Comparison of ENCODE assay signal across 9 mouse cellular contexts in the genomic region with DNA sequence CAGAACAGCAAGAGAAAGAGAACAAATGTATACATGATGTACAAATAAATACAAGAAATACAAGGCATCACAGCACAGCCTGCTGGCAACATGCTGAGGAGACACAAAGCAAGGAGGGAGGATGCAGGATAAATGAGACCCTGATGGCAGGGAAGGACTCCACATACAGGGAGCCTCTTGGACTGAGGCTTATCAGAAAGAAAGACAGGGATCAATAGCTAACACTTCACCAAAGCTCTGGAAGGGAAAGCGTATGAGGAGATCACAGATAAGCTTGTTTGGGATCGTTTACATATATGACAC.
DNase-seq lines count a peak whose midpoint lies in the region; ATAC-seq and TF ChIP-seq lines count a peak whose summit lies in the region.
"Had no signal": no experiment of that assay in that cellular context is flagged by ENCODE, and none has a peak within 500 bp of the region (broad histone marks: within the 10 kb centered on the region; RNA-seq: fewer than 3 reads in every experiment).

No protein-coding gene starts in this region.

- no peak overlapping the region for H3K27ac ChIP-seq in liver, postnatal 0 days (ENCODE audit: low read depth)
- H3K27ac ChIP-seq in embryonic facial prominence, embryonic 14.5 days (replicated peaks; ENCODE audit: low read depth, low read length) = no peak overlapping the region
- peak overlapping the region; percentile 2; the same call in 1 of the 2 replicates for H3K27ac ChIP-seq in midbrain, embryonic 13.5 days

- H3K4me3 ChIP-seq in liver, postnatal 0 days (ENCODE audit: low read depth, low read length) = no peak overlapping the region
- no peak overlapping the region for H3K4me3 ChIP-seq in embryonic facial prominence, embryonic 14.5 days (ENCODE audit: low read depth, low read length)
- H3K4me3 ChIP-seq in midbrain, embryonic 13.5 days (replicated peaks) = no peak overlapping the region

- no peak overlapping the region for H3K9ac ChIP-seq in liver, postnatal 0 days (replicated peaks)
- no peak overlapping the region for H3K9ac ChIP-seq in embryonic facial prominence, embryonic 14.5 days (ENCODE audit: low read depth, low read length)
- H3K9ac ChIP-seq in midbrain, embryonic 13.5 days (replicated peaks) = no peak overlapping the region

- no peaks in the 10 kb centered on the region for H3K9me3 ChIP-seq in liver, postnatal 0 days (ENCODE audit: low read length)
- no peaks in the 10 kb centered on the region for H3K9me3 ChIP-seq in embryonic facial prominence, embryonic 14.5 days (ENCODE audit: control insufficient read depth, low read length)
- H3K9me3 ChIP-seq in midbrain, embryonic 13.5 days = no peaks in the 10 kb centered on the region

- H3K36me3 ChIP-seq in liver, postnatal 0 days (replicated peaks; ENCODE audit: insufficient read depth, low read length) = no peaks in the 10 kb centered on the region
- H3K36me3 ChIP-seq in embryonic facial prominence, embryonic 14.5 days (ENCODE audit: control insufficient read depth, insufficient read depth, low read length) = no peaks in the 10 kb centered on the region
- no peaks in the 10 kb centered on the region for H3K36me3 ChIP-seq in midbrain, embryonic 13.5 days

- no peak for TF ChIP-seq EP300 in liver, postnatal 0 days (IDR thresholded peaks at IDR 0.05; ENCODE audit: low read depth)

- DNase-seq in embryo, embryonic 10 days (ENCODE audit: low spot score) = peak; percentile 49
- no peak for DNase-seq in embryo, embryonic 9.5 days (ENCODE audit: extremely low spot score)
- DNase-seq in liver, postnatal 0 days = no peak
- no peak for DNase-seq in liver
- DNase-seq in embryonic facial prominence, embryonic 14.5 days (ENCODE audit: low spot score) = peak; percentile 48
- no peak for DNase-seq in spleen, postnatal 4 days (ENCODE audit: low spot score in 2 of 2)
- no peak for DNase-seq in urinary bladder, postnatal 10 days (ENCODE audit: low spot score)
- DNase-seq: cerebellum, adult 9-10 months had no signal

- H3K27me3 ChIP-seq in liver, postnatal 0 days (ENCODE audit: insufficient read depth, low read length) = no peaks in the 10 kb centered on the region
- no peaks in the 10 kb centered on the region for H3K27me3 ChIP-seq in embryonic facial prominence, embryonic 14.5 days (replicated peaks; ENCODE audit: control insufficient read depth, insufficient read depth, low read length)
- H3K27me3 ChIP-seq in midbrain, embryonic 13.5 days = no peaks in the 10 kb centered on the region

- H3K4me1 ChIP-seq in liver, postnatal 0 days (ENCODE audit: insufficient read depth) = peaks cover 2% of the 10 kb centered on the region
- H3K4me1 ChIP-seq in embryonic facial prominence, embryonic 14.5 days (ENCODE audit: control insufficient read depth, insufficient read depth, low read length) = no peaks in the 10 kb centered on the region
- H3K4me1 ChIP-seq in midbrain, embryonic 13.5 days (replicated peaks) = peaks cover 5% of the 10 kb centered on the region

- no peak for ATAC-seq in liver, postnatal 0 days
- no peak for ATAC-seq in embryonic facial prominence, embryonic 14.5 days (ENCODE audit: low read depth)
- ATAC-seq in midbrain, embryonic 13.5 days = peak; percentile 63; the same call in 1 of the 2 replicates

- TF ChIP-seq CTCF in liver, postnatal 0 days (IDR thresholded peaks at IDR 0.05; ENCODE audit: low read depth) = peak; percentile 44

- WGBS in liver, postnatal 0 days (ENCODE audit: insufficient replicate concordance) = 62% methylated on average over 2 of the region's 2 CpGs
- WGBS in embryonic facial prominence, embryonic 14.5 days = 76% methylated on average over 2 of the region's 2 CpGs
- WGBS in midbrain, embryonic 13.5 days = 68% methylated on average over 2 of the region's 2 CpGs

- H3K4me2 ChIP-seq in liver, postnatal 0 days (ENCODE audit: low read depth, low read length) = no peak overlapping the region
- no peak overlapping the region for H3K4me2 ChIP-seq in embryonic facial prominence, embryonic 14.5 days (ENCODE audit: low read depth, low read length)
- no peak overlapping the region for H3K4me2 ChIP-seq in midbrain, embryonic 13.5 days (replicated peaks)

Comparison
In these comparisons a context has a peak if more than half of its experiments do, and no peak if none do; other contexts are left out.
1. DNase-seq: peak in embryo, embryonic 10 days (single experiment) and embryonic facial prominence, embryonic 14.5 days (single experiment); none in embryo, embryonic 9.5 days (single experiment), liver, postnatal 0 days (single experiment), liver (single experiment), spleen, postnatal 4 days (0 of 2) and urinary bladder, postnatal 10 days (single experiment).